Mouse (Mus musculus) heart, postnatal 25 days (tissue): ENCODE results near the gene Olfm4. TPM values are rescaled to one million over a fixed set of nuclear protein-coding genes. Genes with fewer than 3 reads are reported as not detected.

ENCODE experiments used
- DNase-seq: peaks from one replicate; pipeline ENCODE4 v3.0.0; 2022; ENCODE audit warnings: low spot score
- intact Hi-C: fragments of 180-260 bp; cut with DNase I; formaldehyde crosslinking; loops from one replicate; pipeline ENCODE4 v1.15.1; 2025
- total RNA-seq, 2 experiments: library from RNA; stranded (reverse); gene quantifications; 2 replicates each; pipeline ENCODE4 v1.2.3; 2021

The Olfm4 gene
- total RNA-seq: not detected

- no peak for DNase-seq
- intact Hi-C loops: no loop called here
These were observed at the start of gene Olfm4 for GRCm38 (mm10) chr14:79983781-79984180. Gene Olfm4, plus strand, starts transcription at chr14:79984081.

- intact Hi-C loops: no loop called here
- no peak for DNase-seq
These were observed 49.5 kb upstream of the Olfm4 start for GRCm38 (mm10) chr14:79934426-79934825.

GRCm38 (mm10) chr14:79936879-79937468 is 46.9 kb upstream of the Olfm4 start:
- DNase-seq: no peak
- intact Hi-C loops: no loop called here

- intact Hi-C loops: no loop called here
- DNase-seq: no peak
These were observed 38.0 kb upstream of the Olfm4 start for GRCm38 (mm10) chr14:79945876-79946275.

- DNase-seq: no peak
- intact Hi-C loops: no loop called here
These were observed 28.2 kb upstream of the Olfm4 start for GRCm38 (mm10) chr14:79955678-79956077.

- intact Hi-C loops: no loop called here
These were observed 25.9 kb upstream of the Olfm4 start for GRCm38 (mm10) chr14:79957789-79958487.

GRCm38 (mm10) chr14:79961187-79961586 is 22.7 kb upstream of the Olfm4 start:
- intact Hi-C loops: no loop called here
- DNase-seq: no peak

More at GRCm38 (mm10) chr14:79957789-79958487, 25.9 kb upstream of the Olfm4 start:
- DNase-seq: no peak

GRCm38 (mm10) chr14:79961602-79962001 is 22.3 kb upstream of the Olfm4 start:
- intact Hi-C loops: no loop called here
- no peak for DNase-seq

GRCm38 (mm10) chr14:79970165-79970564 is 13.7 kb upstream of the Olfm4 start:
- peak; percentile 8 for DNase-seq
- intact Hi-C loops: no loop called here

- intact Hi-C loops: no loop called here
- DNase-seq: no peak
These were observed 12.7 kb upstream of the Olfm4 start for GRCm38 (mm10) chr14:79970928-79971738.

GRCm38 (mm10) chr14:79981437-79981836 is 2.4 kb upstream of the Olfm4 start:
- DNase-seq: no peak
- intact Hi-C loops: no loop called here

- DNase-seq: no peak
- intact Hi-C loops: no loop called here
These were observed 1.3 kb downstream of the Olfm4 start for GRCm38 (mm10) chr14:79985137-79985670.

- intact Hi-C loops: no loop called here
- peak; percentile 28 for DNase-seq
These were observed 1.8 kb downstream of the Olfm4 start for GRCm38 (mm10) chr14:79985696-79986095.

GRCm38 (mm10) chr14:79986831-79987230 is 3.0 kb downstream of the Olfm4 start:
- DNase-seq: no peak
- intact Hi-C loops: no loop called here

- intact Hi-C loops: no loop called here
- DNase-seq: no peak
These were observed 5.9 kb downstream of the Olfm4 start for GRCm38 (mm10) chr14:79989785-79990184.

- no peak for DNase-seq
- intact Hi-C loops: no loop called here
These were observed 6.7 kb downstream of the Olfm4 start for GRCm38 (mm10) chr14:79990547-79990946.

- no peak for DNase-seq
- intact Hi-C loops: no loop called here
These were observed 13.7 kb downstream of the Olfm4 start for GRCm38 (mm10) chr14:79997534-79997933.

GRCm38 (mm10) chr14:80000110-80000531 is 16.2 kb downstream of the Olfm4 start:
- no peak for DNase-seq
- intact Hi-C loops: no loop called here

GRCm38 (mm10) chr14:80007686-80008085 is 23.8 kb downstream of the Olfm4 start:
- DNase-seq: no peak
- intact Hi-C loops: no loop called here

GRCm38 (mm10) chr14:80010426-80010825 is 26.5 kb downstream of the Olfm4 start:
- intact Hi-C loops: no loop called here
- DNase-seq: no peak

GRCm38 (mm10) chr14:80014966-80015365 is 31.1 kb downstream of the Olfm4 start:
- intact Hi-C loops: no loop called here
- no peak for DNase-seq
